8 mouse cellular contexts compared by ENCODE assay signal in the genomic region with DNA sequence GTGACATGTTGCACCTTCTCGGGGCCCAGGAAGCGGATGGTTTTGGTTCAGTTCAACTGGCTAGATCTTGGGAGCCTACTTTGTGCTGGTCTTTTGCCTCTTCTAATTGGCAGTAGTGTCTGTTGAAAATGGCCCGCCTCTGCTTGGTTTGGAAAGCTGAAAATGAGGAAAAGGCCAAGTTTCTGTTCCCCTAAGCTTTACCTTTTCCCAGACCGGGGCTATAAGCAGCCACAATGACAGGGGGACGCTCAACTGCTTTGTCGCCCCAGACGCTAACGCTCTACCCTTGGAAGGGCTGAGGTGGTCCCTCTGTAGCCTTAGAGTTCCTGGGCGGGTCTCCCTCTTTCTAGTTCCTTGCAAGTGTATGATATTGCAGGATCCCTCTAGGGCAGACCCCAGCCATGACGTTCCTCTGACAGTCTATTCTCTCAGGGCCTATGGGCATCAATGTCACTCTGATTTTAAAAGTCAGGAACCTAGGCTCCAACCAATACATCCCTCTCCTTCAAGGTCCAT.
DNase-seq lines count a peak whose midpoint lies in the region; ATAC-seq and TF ChIP-seq lines count a peak whose summit lies in the region.

No protein-coding gene starts in this region.

- peaks cover 4% of the 10 kb centered on the region for H3K4me1 ChIP-seq in heart, adult 2 months (ENCODE audit: control insufficient read depth, insufficient read depth, low read length)
- H3K4me1 ChIP-seq in hindbrain, embryonic 10.5 days (replicated peaks): peaks cover 64% of the 10 kb centered on the region

- no peak for DNase-seq in heart, adult 2 months
- DNase-seq in heart, postnatal 36 days: no peak
- DNase-seq in adipocyte (ENCODE audit: low spot score): peak; percentile 11
- no peak for DNase-seq in hindbrain, embryonic 10.5 days (ENCODE audit: low spot score)
- no peak for DNase-seq in frontal cortex, postnatal 25 days (ENCODE audit: low spot score in 2 of 2)
- DNase-seq in urinary bladder, adult 2 months (ENCODE audit: low spot score): no peak
- no peak for DNase-seq in urinary bladder, postnatal 14 days (ENCODE audit: low spot score)

- no peaks in the 10 kb centered on the region for H3K36me3 ChIP-seq in heart, adult 2 months (ENCODE audit: control insufficient read depth, insufficient read depth, low read length)
- no peaks in the 10 kb centered on the region; the same call in 1 of the 2 replicates for H3K36me3 ChIP-seq in hindbrain, embryonic 10.5 days

- H3K79me2 ChIP-seq in heart, adult 2 months (replicated peaks; ENCODE audit: control insufficient read depth, insufficient read depth, low read length): no peaks in the 10 kb centered on the region

- no peak for TF ChIP-seq POLR2A in heart, adult 2 months (IDR thresholded peaks at IDR 0.05; ENCODE audit: insufficient read depth, low read depth, low read length)

- no peak for TF ChIP-seq EP300 in heart, adult 2 months (IDR thresholded peaks at IDR 0.05; ENCODE audit: insufficient read depth, low read depth, low read length)

- H3K9ac ChIP-seq in heart, adult 2 months (ENCODE audit: low read depth, low read length): no peak overlapping the region

- peak overlapping the region; percentile 41 for H3K4me3 ChIP-seq in heart, adult 2 months
- peak overlapping the region; percentile 45 for H3K4me3 ChIP-seq in hindbrain, embryonic 10.5 days

- no peaks in the 10 kb centered on the region for H3K27me3 ChIP-seq in heart, adult 2 months (ENCODE audit: control insufficient read depth, insufficient read depth, low read length)
- H3K27me3 ChIP-seq in hindbrain, embryonic 10.5 days (ENCODE audit: insufficient read depth, poor library complexity, severe bottlenecking): no peaks in the 10 kb centered on the region

- ATAC-seq in megakaryocyte, adult 5-6 weeks (ENCODE audit: poor library complexity, severe bottlenecking): peak; percentile 70

- intact Hi-C loops in heart, adult 2 months (cut with DNase I): loop anchor here (5.0 kb wide), 1 partner anchor 87 kb away; no protein-coding TSS in a partner anchor
- intact Hi-C loops in heart, postnatal 36 days (cut with DNase I): loop anchor here (5.0 kb wide), 2 partner anchors 87 to 313 kb away; no protein-coding TSS in a partner anchor

- H3K27ac ChIP-seq in heart, adult 2 months: peak overlapping the region; percentile 82
- peak overlapping the region; percentile 94 for H3K27ac ChIP-seq in hindbrain, embryonic 10.5 days

- H3K9me3 ChIP-seq in hindbrain, embryonic 10.5 days: no peaks in the 10 kb centered on the region

- WGBS in heart, adult 2 months: 60% methylated on average over 10 of the region's 10 CpGs
- WGBS in hindbrain, embryonic 10.5 days: 24% methylated on average over 10 of the region's 10 CpGs

- TF ChIP-seq CTCF in heart, adult 2 months (IDR thresholded peaks at IDR 0.05): no peak
